Mouse (Mus musculus): ENCODE measurements at regions not wholly inside any gene's neighbourhood (a gene's known extent, or its start where the extent isn't known, plus 50 kb on each side); places are given as distances from the start of the nearest gene placed in this dataset.

GRCm38 (mm10) chr7:129441085-129441617 is 150.5 kb upstream of the Wdr11 start:
- no peak for DNase-seq (ENCODE audit: low read depth, low spot score)

DNA sequence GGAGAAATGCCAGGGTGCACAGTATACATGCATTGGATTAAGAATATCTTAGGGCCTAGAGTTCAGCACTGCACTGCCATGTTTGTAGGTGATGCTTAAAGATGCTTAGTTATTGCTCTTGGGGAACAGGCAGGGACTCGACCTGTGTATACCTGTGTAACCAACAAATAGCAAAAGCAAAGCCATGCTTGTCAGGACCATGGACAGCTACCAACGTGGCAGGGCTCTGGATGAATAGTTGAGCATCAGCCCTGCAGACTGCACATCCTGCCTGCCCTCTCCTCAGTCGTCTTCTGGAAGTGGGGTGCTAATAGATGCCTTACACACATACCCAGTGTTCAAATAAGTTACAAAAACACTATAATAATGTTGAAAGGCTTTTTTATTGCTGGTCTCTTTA is 122.2 kb upstream of the Wdr11 start:
- peak; percentile 73 for DNase-seq (ENCODE audit: low read depth, low spot score)

GRCm38 (mm10) chr7:129483736-129484135 is 107.9 kb upstream of the Wdr11 start:
- DNase-seq (ENCODE audit: low read depth, low spot score) = no peak

DNA sequence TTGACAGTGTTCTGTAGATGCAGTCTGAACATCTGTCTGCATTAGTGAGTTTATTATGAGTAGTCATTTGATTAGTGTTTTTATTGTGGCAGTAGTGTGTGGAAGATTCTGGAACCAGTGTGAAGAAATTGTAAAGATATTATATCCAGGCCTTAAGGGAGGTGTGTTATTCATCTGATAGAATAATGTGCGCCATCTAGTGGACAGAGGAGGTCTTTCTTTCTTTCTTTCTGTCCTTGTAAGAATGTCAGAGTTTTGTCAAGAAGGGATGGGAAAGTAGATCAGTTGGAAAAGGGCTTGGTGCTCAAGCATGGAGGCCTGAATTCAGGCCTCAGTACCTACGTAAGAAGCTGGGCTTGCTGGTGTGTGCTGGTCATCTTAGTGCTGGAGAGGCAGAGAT is 84.8 kb upstream of the Wdr11 start:
- peak; percentile 50 for DNase-seq (ENCODE audit: low read depth, low spot score)

DNA sequence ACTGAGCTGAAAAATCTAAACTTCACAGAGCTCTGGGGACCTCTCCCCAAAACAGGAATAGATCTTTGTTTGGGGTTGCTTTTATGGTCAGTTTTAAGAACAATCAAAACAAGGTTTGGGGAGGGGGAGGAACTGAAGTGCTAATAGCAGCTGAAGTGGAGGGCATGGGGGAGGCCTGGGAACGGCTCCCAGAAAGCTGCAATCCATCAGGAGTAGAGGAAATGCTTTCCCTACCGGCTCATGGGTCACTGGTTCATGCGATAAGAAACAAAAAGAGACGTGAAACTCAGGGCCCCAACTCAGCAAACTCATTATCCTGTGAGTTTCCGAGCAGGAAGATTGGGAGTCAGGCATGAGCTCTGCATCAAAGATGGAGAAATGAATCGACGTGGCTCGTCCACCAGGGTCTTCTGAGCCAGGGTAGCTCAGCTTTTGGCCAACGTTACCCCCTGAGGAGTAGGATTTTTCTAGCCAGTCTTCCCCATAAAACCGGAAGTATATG is 82.0 kb upstream of the Wdr11 start:
- no peak for DNase-seq (ENCODE audit: low read depth, low spot score)

DNA sequence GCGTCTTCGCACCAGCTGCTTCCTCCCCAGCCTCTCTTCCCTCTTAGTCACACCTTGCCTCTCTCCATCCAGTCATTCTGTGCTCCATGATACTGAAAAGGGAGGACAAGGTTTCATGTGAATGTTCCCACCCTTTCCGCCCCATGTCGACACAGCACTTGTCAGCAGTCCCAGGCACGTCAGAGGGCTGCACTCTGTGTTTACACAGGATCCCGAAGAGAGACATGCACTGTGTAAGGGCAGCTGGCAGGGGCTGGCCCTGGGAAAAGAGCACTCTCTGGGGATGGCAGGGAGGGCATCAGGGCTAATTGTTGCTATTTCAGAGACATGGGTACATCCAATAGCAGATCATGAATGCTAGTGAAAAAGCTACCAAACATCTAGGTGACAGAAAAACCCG is 77.0 kb upstream of the Wdr11 start:
- no peak for DNase-seq (ENCODE audit: low read depth, low spot score)

DNA sequence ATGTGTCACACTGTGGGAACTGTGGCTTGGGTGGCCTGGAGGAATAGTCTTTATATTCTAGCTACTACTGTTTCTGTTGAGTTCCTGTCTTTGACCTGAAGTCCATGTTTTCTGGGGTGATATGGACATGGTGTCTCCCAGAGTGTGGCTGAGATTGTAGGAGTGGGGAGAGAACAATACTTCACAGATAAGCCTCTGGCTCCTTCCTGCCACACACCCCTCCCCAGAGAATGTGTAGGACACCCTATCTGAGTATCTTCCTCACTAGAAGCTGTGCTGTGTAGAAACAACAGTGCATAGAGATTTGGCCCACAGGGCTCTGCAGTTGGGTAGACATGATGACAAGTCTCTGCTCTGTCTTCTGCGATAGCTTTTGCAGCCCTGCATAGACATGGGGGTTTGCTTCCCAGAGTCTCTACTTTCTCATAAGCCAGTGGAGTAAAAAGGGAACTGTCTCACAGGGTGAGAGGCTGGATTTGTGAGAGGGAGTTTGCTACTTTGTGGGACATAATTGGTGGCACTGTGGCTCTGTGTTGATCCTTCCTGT is 67.2 kb upstream of the Wdr11 start:
- no peak for DNase-seq (ENCODE audit: low read depth, low spot score)

GRCm38 (mm10) chr7:129525985-129526384 is 65.7 kb upstream of the Wdr11 start:
- no peak for DNase-seq (ENCODE audit: low read depth, low spot score)

DNA sequence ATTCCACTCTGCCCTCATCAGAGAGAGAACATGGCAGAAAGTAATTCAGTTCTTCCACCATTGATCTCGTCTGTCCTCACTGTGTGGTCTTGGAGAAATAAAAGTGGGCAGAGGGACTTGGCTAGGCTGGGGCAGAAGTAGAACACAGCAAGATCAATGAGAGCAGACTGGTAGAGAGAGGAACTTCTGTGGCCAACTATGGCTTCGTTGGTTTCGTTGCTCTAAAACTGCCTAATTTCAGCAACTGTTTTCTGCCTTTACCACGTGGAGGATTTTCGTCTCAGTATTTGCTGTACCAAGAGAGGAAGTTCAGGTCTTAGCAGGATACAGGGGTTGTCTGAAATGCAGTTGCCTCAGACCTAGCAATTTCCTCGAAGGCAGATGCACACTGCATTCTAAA is 63.4 kb upstream of the Wdr11 start:
- DNase-seq (ENCODE audit: low read depth, low spot score) = no peak

DNA sequence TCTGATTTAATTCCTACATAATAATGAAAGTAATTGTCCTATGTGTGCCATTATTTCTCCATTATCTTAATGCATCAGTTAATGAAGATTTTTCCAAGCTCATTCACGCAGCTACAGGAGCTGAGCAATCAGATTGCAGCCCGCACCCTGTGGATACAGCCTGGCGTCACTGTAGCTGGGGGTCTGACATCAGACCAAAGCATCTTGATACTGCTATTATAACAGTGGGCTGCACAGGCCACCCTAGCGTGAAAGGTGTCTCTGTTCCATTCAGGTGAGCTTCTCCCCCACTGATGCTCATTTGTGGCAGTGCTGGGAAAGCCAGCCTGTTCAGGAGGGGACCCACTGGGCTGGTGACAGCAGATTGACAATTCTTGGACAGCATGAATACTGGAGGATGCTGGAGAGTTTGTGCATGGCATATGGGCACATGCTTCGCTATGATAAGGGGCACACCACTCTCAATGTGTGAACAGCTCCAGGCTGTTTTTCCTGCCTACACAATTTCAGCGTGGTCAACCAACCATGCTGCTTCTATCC is 58.2 kb upstream of the Wdr11 start:
- no peak for DNase-seq (ENCODE audit: low read depth, low spot score)

Data from embryo, embryonic 11.5 days (tissue).